Mouse (Mus musculus) lung, embryonic 14.5 days (tissue): ENCODE measurements around the gene Cenpb. TPM values are rescaled to one million over a fixed set of nuclear protein-coding genes. Genes with fewer than 3 reads are reported as not detected.

ENCODE experiments used
- ATAC-seq: fragments of 200-750 bp; cut with Nextera tagmentation; 2 replicates; pipeline ENCODE4 v1.8.0; 2017; ENCODE audit warnings: mild to moderate bottlenecking, moderate TSS enrichment, moderate library complexity; ENCODE audit not compliant: insufficient read depth
- DNase-seq: peaks from one replicate; pipeline ENCODE4 v3.0.0-alpha.2; 2015
- H3K27ac ChIP-seq: fragments of 300-500 bp; sonication (generic); 2 replicates; pipeline ENCODE4 v1.5.1; 2014; ENCODE audit warnings: low read depth, mild to moderate bottlenecking, moderate library complexity
- H3K27me3 ChIP-seq: fragments of 300-500 bp; sonication (generic); 2 replicates; pipeline ENCODE4 v1.6.1; 2014; ENCODE audit warnings: low read length, control low read depth; ENCODE audit not compliant: insufficient read depth
- H3K36me3 ChIP-seq: fragments of 300-500 bp; sonication (generic); 2 replicates; pipeline ENCODE4 v1.6.1; 2014; ENCODE audit warnings: control low read depth; ENCODE audit not compliant: insufficient read depth
- H3K4me1 ChIP-seq: fragments of 300-500 bp; sonication (generic); 2 replicates; pipeline ENCODE4 v1.6.1; 2014; ENCODE audit warnings: antibody characterized with exemption, control low read depth; ENCODE audit not compliant: insufficient read depth
- H3K4me2 ChIP-seq: fragments of 300-500 bp; sonication (generic); 2 replicates; pipeline ENCODE4 v1.6.1; 2014; ENCODE audit warnings: mild to moderate bottlenecking
- H3K4me3 ChIP-seq: fragments of 300-500 bp; sonication (generic); 2 replicates; pipeline ENCODE4 v1.5.1; 2014; ENCODE audit warnings: low read depth, low read length
- H3K9ac ChIP-seq: fragments of 300-500 bp; sonication (generic); 2 replicates; pipeline ENCODE4 v1.6.1; 2014
- H3K9me3 ChIP-seq: fragments of 300-500 bp; sonication (generic); 2 replicates; pipeline ENCODE4 v1.6.1; 2016; ENCODE audit warnings: low read depth, low read length, control low read depth
- CTCF ChIP-seq: IDR thresholded peaks from 2 replicates; pipeline ENCODE4 v1.5.1; 2016; ENCODE audit warnings: antibody characterized with exemption, low read depth
- WGBS: fragments of 180-500 bp; shearing (Covaris S2); extraction: QIAGEN DNeasy Blood & Tissue Kit; methylation state at CpG from one replicate; pipeline ENCODE4 v1.1.7; 2014; 5-methylcytosine and 5-hydroxymethylcytosine counted together
- polyA plus RNA-seq: library from polyadenylated mRNA; unstranded; fragments of >200 nt; fragmentation: Nextera tagmentation; extraction: Ambion mirVana; gene quantifications from 2 replicates; pipeline ENCODE4 v1.2.1, GENCODE M21; 2014

Gene Cenpb
- polyA plus RNA-seq, 1 experiment from 2014 or later: 9.3 TPM

- no peaks in the 10 kb centered on the region for H3K27me3 ChIP-seq
- H3K36me3 ChIP-seq: peaks cover 16% of the 10 kb centered on the region
- H3K9ac ChIP-seq: no peak overlapping the region
- no peak overlapping the region for H3K27ac ChIP-seq
- TF ChIP-seq CTCF: no peak
- no peak overlapping the region for H3K4me3 ChIP-seq
- DNase-seq (no peak), ATAC-seq (no peak)
- no peaks in the 10 kb centered on the region for H3K9me3 ChIP-seq
- no peak overlapping the region for H3K4me2 ChIP-seq
- peaks cover 11% of the 10 kb centered on the region for H3K4me1 ChIP-seq
- 72% methylated on average over 2 of the region's 2 CpGs for whole genome bisulfite sequencing
These were observed 49.0 kb downstream of the Cenpb start for GRCm38 (mm10) chr2:131130849-131131248.

- Histone ChIP-seq H3K27me3 (no peaks in the 10 kb centered on the region), H3K9me3 (no peaks in the 10 kb centered on the region), H3K4me2 (no peak overlapping the region), H3K27ac (no peak overlapping the region), H3K4me1 (peaks cover 11% of the 10 kb centered on the region), H3K4me3 (no peak overlapping the region), H3K36me3 (peaks cover 10% of the 10 kb centered on the region), H3K9ac (no peak overlapping the region)
- no peak for TF ChIP-seq CTCF
- 63% methylated on average over 5 of the region's 5 CpGs for WGBS
- DNase-seq: no peak
- ATAC-seq: no peak
These were observed 50.0 kb downstream of the Cenpb start for GRCm38 (mm10) chr2:131129836-131130235.

- Histone ChIP-seq H3K4me2 (peak overlapping the region; percentile 81), H3K4me1 (peaks cover 11% of the 10 kb centered on the region), H3K9me3 (no peaks in the 10 kb centered on the region), H3K27ac (no peak overlapping the region), H3K27me3 (no peaks in the 10 kb centered on the region), H3K4me3 (peak overlapping the region; percentile 69; the same call in 1 of the 2 replicates), H3K9ac (peak overlapping the region; percentile 85; the same call in 1 of the 2 replicates), H3K36me3 (peaks cover 5% of the 10 kb centered on the region; the same call in 1 of the 2 replicates)
- WGBS: 67% methylated on average over 3 of the region's 3 CpGs
- DNase-seq (no peak), ATAC-seq (no peak)
- no peak for TF ChIP-seq CTCF
These were observed 51.2 kb downstream of the Cenpb start for GRCm38 (mm10) chr2:131128636-131129157.

- DNase-seq: no peak
- TF ChIP-seq CTCF: no peak
- H3K27ac ChIP-seq: no peak overlapping the region
These were observed 51.7 kb downstream of the Cenpb start for GRCm38 (mm10) chr2:131128211-131128610.

GRCm38 (mm10) chr2:131127161-131127730 is 52.6 kb downstream of the Cenpb start, which contains the start of gene Hspa12b:
Gene Hspa12b, plus strand, starts transcription at chr2:131127280.
- peak; percentile 97 for ATAC-seq
- peak; percentile 90 for DNase-seq
- H3K27me3 ChIP-seq: no peaks in the 10 kb centered on the region
- H3K4me2 ChIP-seq: peak within 1 kb of the TSS; percentile 81
- H3K9me3 ChIP-seq: no peaks in the 10 kb centered on the region
- H3K9ac ChIP-seq: peak within 1 kb of the TSS; percentile 85
- under 1% methylated on average over 28 of the region's 28 CpGs for WGBS
- TF ChIP-seq CTCF: no peak
- H3K4me1 ChIP-seq: peaks cover 11% of the 10 kb centered on the region
- peak within 1 kb of the TSS; percentile 69 for H3K4me3 ChIP-seq
- peaks cover 5% of the 10 kb centered on the region; the same call in 1 of the 2 replicates for H3K36me3 ChIP-seq
- H3K27ac ChIP-seq: peak within 1 kb of the TSS; percentile 80

More at GRCm38 (mm10) chr2:131128211-131128610, 51.7 kb downstream of the Cenpb start:
- Histone ChIP-seq H3K4me2 (peak overlapping the region; percentile 81), H3K9ac (peak overlapping the region; percentile 85), H3K27me3 (no peaks in the 10 kb centered on the region), H3K4me3 (peak overlapping the region; percentile 69), H3K4me1 (peaks cover 11% of the 10 kb centered on the region), H3K9me3 (no peaks in the 10 kb centered on the region), H3K36me3 (peaks cover 5% of the 10 kb centered on the region; the same call in 1 of the 2 replicates)
- ATAC-seq: no peak
- 76% methylated on average over 5 of the region's 5 CpGs for WGBS

GRCm38 (mm10) chr2:131125964-131126815 is 53.7 kb downstream of the Cenpb start:
- Histone ChIP-seq H3K9ac (peak overlapping the region; percentile 85), H3K36me3 (no peaks in the 10 kb centered on the region), H3K4me2 (peak overlapping the region; percentile 81), H3K9me3 (no peaks in the 10 kb centered on the region), H3K27ac (peak overlapping the region; percentile 10; the same call in 1 of the 2 replicates), H3K4me1 (peaks cover 11% of the 10 kb centered on the region), H3K27me3 (no peaks in the 10 kb centered on the region), H3K4me3 (no peak overlapping the region)
- ATAC-seq: no peak
- 54% methylated on average over 9 of the region's 9 CpGs for WGBS
- no peak for DNase-seq
- TF ChIP-seq CTCF: no peak

Other genes with a start within 250 kb of the Cenpb start
- gene Gfra4, start 137.0 kb downstream of the Cenpb start, polyA plus RNA-seq: 13.5 and 16.3 TPM in 2 replicates
- 1.9 and 4.1 TPM in 2 replicates for gene Adam33, start 116.3 kb downstream of the Cenpb start, polyA plus RNA-seq
- gene Siglec1, start 93.3 kb downstream of the Cenpb start, polyA plus RNA-seq: 0.23 and 0.34 TPM in 2 replicates
- gene Hspa12b, start 52.8 kb downstream of the Cenpb start, polyA plus RNA-seq: 8.8 and 10.0 TPM in 2 replicates
- gene Gm11037, start 46.6 kb downstream of the Cenpb start, polyA plus RNA-seq: not detected in 2 replicates
- gene 1700037H04Rik, start 20.0 kb downstream of the Cenpb start, polyA plus RNA-seq: 70.6 and 76.1 TPM in 2 replicates
- gene Cdc25b, start 6.9 kb upstream of the Cenpb start, polyA plus RNA-seq: 54.6 and 59.6 TPM in 2 replicates
- gene Spef1, start 7.2 kb upstream of the Cenpb start, polyA plus RNA-seq: 4.4 and 5.7 TPM in 2 replicates
- 24.5 and 25.5 TPM in 2 replicates for gene Ap5s1, start 27.0 kb upstream of the Cenpb start, polyA plus RNA-seq
- gene Mavs, start 54.0 kb upstream of the Cenpb start, polyA plus RNA-seq: 16.1 and 16.5 TPM in 2 replicates
- gene Pank2, start 82.4 kb upstream of the Cenpb start, polyA plus RNA-seq: 51.0 and 51.2 TPM in 2 replicates
- gene Rnf24, start 172.8 kb upstream of the Cenpb start, polyA plus RNA-seq: 3.8 and 5.3 TPM in 2 replicates